Mouse (Mus musculus) macrophage (primary cell): ENCODE measurements around the gene Polr3h. TPM values are rescaled to one million over a fixed set of nuclear protein-coding genes. Genes with fewer than 3 reads are reported as not detected.
"Not testable (repeated sequence)": the region's sequence is repeated elsewhere in the genome, so short reads cannot be mapped to it uniquely, and the experiment has no call there.

Source experiments
- H3K27ac ChIP-seq: fragments of 350-480 bp; formaldehyde crosslinking; 2 replicates; pipeline ENCODE4 v1.9.0; 2021
- H3K36me3 ChIP-seq: fragments of 350-480 bp; formaldehyde crosslinking; 2 replicates; pipeline ENCODE4 v1.9.0; 2021; ENCODE audit errors: inconsistent target
- H3K4me3 ChIP-seq: fragments of 350-480 bp; formaldehyde crosslinking; 2 replicates; pipeline ENCODE4 v1.9.0; 2021; ENCODE audit errors: inconsistent target
- H3K79me2 ChIP-seq: fragments of 350-480 bp; formaldehyde crosslinking; 2 replicates; pipeline ENCODE4 v1.9.0; 2021; ENCODE audit errors: inconsistent target
- WGBS: methylation state at CpG from one replicate; pipeline ENCODE4 v1.1.7; 2026; ENCODE audit warnings: inconsistent platforms; ENCODE audit not compliant: missing documents; 5-methylcytosine and 5-hydroxymethylcytosine counted together
- polyA plus RNA-seq: library from polyadenylated mRNA; stranded (reverse); fragments of 250-400 nt; gene quantifications from 3 replicates; pipeline ENCODE4 v1.2.4, GENCODE M21; 2018; ENCODE audit warnings: inconsistent platforms

The Polr3h gene
- polyA plus RNA-seq, 1 experiment from 2014 or later = 4.7 TPM

DNA sequence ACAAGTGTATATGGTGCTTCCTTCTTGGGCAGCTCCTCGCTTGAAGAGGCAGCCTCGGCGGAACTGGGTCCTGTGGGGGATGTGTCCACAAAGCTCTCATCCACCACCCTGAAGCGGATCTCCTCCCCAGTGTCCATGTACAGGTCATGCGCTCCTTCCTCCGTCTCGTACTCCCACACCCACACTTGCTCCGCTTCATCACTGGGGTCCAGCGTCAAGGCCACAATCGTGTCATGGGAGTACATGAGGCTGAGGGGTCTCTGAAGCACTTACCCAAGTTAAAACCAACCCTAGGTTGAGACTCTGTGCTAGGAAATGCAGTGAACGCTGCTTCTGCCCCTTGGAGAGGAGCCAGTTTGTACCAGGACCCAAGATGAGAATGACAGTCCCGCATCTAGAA lies 8.8 kb downstream of the Polr3h start:
- H3K27ac ChIP-seq = no peak overlapping the region
- no peak overlapping the region for H3K4me3 ChIP-seq
- H3K36me3 ChIP-seq = peaks cover 44% of the 10 kb centered on the region
- no peaks in the 10 kb centered on the region for H3K79me2 ChIP-seq
- WGBS = 87% methylated on average over 12 of the region's 12 CpGs

DNA sequence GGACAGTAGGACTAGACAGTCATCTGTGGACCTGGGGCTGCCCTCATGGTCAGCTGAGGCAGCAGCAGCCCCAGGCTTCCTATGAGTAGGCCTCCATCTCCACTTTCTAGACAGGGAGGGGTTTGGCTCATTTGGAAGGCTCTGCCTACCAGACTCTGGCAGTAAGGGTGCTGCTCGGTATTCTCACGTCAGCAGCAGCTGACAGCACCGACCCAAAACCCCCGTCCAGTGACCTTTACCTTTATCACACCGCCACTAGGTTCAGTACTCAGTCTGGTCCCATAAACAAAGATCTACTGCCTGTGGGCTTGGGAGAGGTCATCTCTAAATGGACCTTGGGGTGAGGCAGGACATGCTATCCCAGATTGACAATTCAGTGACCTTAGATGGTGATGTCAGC lies 10.4 kb downstream of the Polr3h start:
- Histone ChIP-seq H3K27ac (no peak overlapping the region), H3K36me3 (peaks cover 60% of the 10 kb centered on the region), H3K4me3 (no peak overlapping the region), H3K79me2 (no peaks in the 10 kb centered on the region)
- 89% methylated on average over 5 of the region's 5 CpGs for WGBS

DNA sequence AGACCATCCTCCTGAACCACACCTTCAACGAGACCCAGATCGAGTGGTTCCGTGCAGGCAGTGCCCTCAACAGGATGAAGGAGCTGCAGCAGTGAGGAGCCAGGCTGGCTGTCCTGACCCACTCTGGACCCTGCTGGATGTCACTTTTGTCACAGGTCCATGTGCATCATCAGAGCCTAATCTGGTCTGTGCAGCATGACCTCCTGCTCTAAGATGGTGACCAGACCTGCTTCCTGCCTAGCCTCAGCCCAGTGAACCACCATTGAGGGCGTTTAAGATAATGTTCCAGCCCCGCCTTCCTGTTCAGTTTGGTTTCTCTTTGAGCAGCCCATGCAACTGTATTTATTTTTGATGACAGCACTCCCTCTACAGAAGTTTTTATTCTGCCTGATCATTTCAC lies 11.4 kb downstream of the Polr3h start:
- Histone ChIP-seq H3K79me2 (no peaks in the 10 kb centered on the region), H3K36me3 (peaks cover 70% of the 10 kb centered on the region), H3K27ac (no peak overlapping the region), H3K4me3 (no peak overlapping the region)
- 82% methylated on average over 5 of the region's 5 CpGs for WGBS

DNA sequence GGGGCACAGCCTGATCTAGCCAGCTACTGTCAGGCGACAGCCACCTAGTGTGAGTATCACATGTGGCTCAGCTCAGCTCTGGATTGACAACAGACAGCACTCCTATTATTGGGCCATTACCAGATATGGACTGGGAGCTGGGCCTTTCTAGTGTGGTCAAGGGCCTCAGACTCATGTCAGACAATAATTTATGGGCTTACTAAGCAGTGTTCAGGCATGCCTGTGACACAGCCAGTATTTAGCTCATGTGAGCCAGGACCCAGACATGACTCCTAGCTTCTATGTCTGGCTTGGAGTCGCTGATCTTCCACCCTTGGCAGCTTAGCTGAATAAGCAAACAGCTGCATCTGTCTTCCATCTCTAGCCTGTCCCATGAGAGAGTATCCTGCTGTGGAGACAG lies 13.5 kb downstream of the Polr3h start:
- no peaks in the 10 kb centered on the region for H3K79me2 ChIP-seq
- WGBS = 93% methylated on average over 2 of the region's 2 CpGs
- H3K36me3 ChIP-seq = peaks cover 86% of the 10 kb centered on the region
- no peak overlapping the region for H3K4me3 ChIP-seq
- H3K27ac ChIP-seq = no peak overlapping the region

DNA sequence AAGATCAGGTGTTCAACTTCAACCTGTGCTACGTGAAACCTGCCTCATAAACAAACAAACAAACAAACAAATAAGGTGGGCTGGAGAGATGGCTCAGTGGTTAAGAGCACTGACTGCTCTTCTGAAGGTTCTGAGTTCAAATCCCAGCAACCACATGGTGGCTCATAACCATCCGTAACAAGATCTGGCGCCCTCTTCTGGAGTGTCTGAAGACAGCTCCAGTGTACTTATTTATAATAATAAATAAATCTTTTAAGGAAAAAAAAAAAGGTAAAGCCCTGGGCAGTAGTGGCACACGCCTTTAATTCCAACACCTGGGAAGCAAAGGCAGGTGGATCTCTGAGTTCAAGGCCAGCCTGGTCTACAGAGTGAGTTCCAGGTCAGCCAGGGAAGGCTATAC lies 17.3 kb downstream of the Polr3h start:
- WGBS = 94% methylated on average over 4 of the region's 4 CpGs
- not testable (repeated sequence) for H3K4me3 ChIP-seq, H3K27ac ChIP-seq, H3K79me2 ChIP-seq
- peaks cover 92% of the 10 kb centered on the region for H3K36me3 ChIP-seq

DNA sequence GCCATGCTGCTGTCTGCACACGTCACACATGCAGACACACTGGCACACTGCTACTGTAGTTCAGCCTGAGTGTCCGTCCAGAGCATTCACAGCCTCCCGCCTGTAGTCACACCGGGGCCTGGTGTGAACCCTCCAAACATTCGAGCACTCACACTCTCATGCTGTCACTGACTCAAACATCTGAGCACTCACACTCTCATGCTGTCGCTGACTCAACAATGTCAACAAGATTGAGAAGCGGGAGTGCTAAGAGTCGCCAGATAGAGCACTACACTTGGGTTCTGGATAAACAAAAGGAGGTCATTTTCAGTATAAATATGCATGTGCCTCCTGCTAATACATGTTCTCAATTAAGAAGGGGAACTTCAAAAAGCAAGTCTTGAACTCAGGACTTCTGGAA lies 18.1 kb downstream of the Polr3h start:
- Histone ChIP-seq H3K36me3 (peaks cover 92% of the 10 kb centered on the region), H3K4me3 (no peak overlapping the region), H3K79me2 (no peaks in the 10 kb centered on the region), H3K27ac (no peak overlapping the region)
- WGBS = 89% methylated on average over 8 of the region's 8 CpGs

DNA sequence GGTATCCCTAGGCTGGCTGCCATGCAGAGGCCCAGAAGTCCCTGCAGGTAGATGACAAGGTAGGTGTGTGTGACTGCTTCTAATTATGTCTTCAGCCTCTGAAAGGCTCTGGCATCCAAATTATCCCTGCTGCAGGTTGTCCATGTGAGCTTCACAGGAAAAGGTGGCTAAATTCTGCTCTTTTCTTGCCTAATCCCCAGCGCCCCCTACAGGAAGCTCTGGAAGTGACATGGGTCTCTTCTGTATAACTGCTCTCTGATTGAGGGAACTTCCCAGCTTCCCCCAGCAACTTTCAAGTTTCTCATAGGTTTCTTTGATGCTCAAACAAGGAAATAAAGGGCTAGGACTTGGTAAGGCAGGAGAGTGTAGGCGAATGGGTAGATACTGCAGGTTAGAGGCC lies 21.1 kb downstream of the Polr3h start:
- 46% methylated on average over 2 of the region's 2 CpGs for WGBS
- no peaks in the 10 kb centered on the region for H3K79me2 ChIP-seq
- H3K27ac ChIP-seq = no peak overlapping the region
- H3K36me3 ChIP-seq = peaks cover 88% of the 10 kb centered on the region
- H3K4me3 ChIP-seq = no peak overlapping the region

DNA sequence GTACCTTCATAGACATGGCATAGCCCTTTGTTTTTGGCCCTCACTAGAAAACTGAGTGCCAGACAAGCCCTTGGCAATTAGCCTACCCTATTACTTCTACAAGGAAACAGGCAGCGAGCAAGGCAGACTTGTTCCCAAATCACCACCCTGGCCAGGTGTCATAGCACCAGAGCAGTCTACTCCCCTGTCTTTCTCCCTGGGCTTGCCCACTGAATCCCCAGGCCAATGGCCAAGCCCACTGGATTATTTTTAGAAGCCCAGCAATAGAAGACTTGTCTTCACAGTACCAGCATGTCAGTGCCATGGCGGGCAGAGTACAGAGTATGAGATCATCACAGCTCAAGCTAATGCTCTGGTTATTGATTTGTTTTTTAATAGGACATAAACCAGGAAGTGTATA lies 27.3 kb downstream of the Polr3h start:
- H3K36me3 ChIP-seq = peaks cover 69% of the 10 kb centered on the region
- H3K79me2 ChIP-seq = no peaks in the 10 kb centered on the region
- no peak overlapping the region for H3K27ac ChIP-seq
- H3K4me3 ChIP-seq = no peak overlapping the region
- WGBS = 86% methylated on average over 2 of the region's 2 CpGs

DNA sequence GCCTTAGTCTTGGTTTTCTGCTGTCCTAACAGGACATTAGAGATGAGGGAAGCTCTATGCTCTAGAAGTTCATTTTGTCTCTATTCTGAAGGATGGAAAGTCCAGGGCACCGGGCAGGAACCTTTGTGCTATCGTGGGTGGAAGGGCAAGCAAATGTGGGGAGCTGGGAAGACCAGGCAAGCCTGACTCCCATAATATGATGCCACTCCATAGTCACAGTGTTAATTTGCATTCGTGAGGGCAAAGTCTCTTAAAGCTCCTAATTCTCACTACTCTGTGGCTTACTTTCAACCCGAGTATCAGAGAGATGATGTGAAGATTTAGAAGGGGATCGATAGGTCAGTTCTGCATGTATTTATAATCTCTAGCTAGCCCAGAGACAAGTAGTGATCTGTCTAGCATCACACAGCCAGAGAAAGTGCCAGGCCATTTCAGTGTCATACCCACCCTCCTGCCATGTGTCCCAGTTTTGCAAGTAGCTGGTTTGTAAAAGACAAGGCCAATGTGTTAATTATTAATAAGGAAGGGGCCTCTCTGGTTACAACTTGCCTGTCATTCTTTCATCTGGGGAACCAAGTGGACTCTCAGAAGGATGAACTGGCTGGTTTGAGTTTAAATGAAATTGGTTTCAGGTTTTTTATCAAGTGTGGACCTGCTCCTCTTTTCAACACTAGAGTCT lies 28.3 kb downstream of the Polr3h start:
- no peak overlapping the region for H3K4me3 ChIP-seq
- H3K36me3 ChIP-seq = peaks cover 59% of the 10 kb centered on the region
- no peaks in the 10 kb centered on the region for H3K79me2 ChIP-seq
- H3K27ac ChIP-seq = no peak overlapping the region
- 91% methylated on average over 5 of the region's 5 CpGs for WGBS

DNA sequence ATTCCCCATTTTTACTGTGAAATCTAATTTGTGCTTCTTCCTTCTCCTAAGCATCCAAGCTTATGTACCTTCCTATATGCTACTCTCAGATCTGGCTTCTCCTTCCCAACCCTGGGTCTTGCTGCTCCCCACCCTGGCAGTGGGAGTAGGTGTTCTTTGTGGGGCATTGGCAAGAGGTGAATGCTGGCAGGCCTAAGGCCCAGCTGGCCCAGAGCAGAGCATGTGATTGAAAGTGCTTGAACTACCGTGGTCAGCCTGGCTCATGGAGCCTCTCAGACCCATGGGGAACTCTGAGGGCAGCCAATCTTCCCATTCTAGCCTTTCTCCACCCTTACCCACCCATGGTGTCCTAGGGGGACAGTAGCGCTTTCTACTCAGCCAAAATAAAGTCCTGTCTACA lies 29.6 kb downstream of the Polr3h start:
- WGBS = 93% methylated on average over 2 of the region's 2 CpGs

DNA sequence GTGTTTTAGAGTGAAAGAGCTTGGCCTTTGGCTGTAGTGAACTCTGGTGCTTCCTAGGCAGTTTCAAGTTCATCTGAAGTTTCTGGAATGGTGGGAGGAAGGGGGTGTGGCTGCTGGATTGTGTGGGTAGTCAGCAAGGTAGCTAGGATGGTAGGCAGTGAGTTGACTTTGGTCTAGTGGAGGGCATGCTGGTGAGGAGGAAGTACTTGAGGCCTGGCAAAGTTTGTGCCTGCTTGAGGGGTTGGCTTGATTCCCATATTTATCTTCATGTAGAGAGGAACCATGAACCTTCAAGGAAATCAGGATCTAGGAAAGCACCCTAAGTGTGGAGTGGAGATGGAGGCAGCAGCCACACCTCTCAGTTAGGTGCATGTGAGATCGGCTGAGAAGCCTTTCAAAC lies 32.0 kb downstream of the Polr3h start:
- WGBS = 100% methylated on average over 1 of the region's 1 CpGs
- H3K79me2 ChIP-seq = peaks cover 6% of the 10 kb centered on the region; the same call in 1 of the 2 replicates
- no peak overlapping the region for H3K4me3 ChIP-seq
- no peak overlapping the region for H3K27ac ChIP-seq
- H3K36me3 ChIP-seq = peaks cover 36% of the 10 kb centered on the region

More for the DNA sequence above, 29.6 kb downstream of the Polr3h start:
- H3K4me3 ChIP-seq = no peak overlapping the region
- no peaks in the 10 kb centered on the region for H3K79me2 ChIP-seq
- no peak overlapping the region for H3K27ac ChIP-seq
- H3K36me3 ChIP-seq = peaks cover 54% of the 10 kb centered on the region

DNA sequence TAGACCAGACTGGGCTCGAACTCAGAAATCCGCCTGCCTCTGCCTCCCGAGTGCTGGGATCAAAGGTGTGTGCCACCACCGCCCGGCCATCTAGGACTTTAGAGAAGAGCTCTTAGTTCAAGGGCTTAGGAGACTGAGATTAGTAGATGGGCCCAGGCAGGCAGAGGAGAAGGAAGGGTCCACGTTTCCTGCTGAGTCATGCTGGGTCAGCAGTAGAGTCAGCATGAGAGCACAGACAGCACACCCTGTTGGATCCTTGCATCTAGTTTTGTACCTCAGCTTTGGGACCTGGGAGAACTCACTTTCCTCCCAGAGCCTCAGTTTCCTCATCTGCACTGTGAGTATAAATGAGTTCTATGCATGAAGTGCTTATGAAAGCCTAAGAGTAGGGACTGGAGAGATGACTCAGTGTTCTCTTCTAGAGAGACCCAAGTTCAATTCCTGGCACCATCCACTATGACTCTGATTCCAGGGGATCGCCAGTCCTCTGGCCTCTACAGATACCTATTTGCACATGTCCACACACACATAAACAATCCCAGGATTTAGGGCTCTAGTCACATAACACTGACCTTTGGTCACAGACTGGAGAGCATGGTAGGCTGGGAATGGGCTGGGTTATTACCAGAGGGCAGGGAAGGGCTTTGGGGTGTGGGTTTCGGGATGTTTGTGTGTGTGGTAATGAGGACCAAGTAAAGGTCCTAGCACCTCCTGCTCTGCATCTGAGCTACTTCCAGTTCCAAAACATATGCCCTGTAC lies 34.0 kb downstream of the Polr3h start:
- H3K79me2 ChIP-seq = peaks cover 27% of the 10 kb centered on the region
- WGBS = 71% methylated on average over 5 of the region's 8 CpGs
- 0 out of 2 replicates have a peak, but pooled peaks cover 32% of the 10 kb centered on the region for H3K36me3 ChIP-seq
- H3K4me3 ChIP-seq = no peak overlapping the region
- no peak overlapping the region for H3K27ac ChIP-seq

DNA sequence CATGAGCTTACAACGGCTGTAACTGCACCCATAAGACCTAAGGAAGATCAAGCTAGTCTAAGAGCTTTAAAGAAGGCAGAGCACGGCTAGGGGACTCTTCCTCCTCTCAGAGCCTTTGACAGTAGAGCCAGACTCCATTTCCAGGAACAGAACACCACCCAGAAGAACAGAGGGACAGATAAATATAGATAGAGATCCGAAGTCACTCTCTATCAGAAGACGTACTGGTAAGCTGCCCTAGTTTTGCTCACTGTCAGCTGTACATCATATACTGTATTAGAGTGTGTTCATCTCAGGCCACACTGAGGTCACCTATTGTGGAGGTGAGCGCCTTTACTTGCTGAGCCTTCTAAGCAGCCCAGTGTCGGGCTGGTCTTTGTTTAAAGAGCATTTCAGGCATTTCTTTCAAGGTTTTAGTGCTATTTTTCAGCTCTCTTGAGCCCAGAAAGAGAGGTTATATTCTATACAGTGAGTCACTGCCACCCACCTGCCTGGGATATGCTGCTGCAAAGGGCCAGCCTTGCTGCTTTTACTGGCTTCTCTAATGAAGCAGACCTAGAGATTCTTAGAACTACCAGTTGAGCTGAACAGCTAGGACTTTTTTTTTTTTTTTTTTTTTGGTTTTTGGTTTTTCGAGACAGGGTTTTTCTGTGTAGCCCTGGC lies 34.8 kb downstream of the Polr3h start:
- peaks cover 34% of the 10 kb centered on the region for H3K79me2 ChIP-seq
- WGBS = 85% methylated on average over 7 of the region's 7 CpGs
- 0 out of 2 replicates have a peak, but pooled peaks cover 30% of the 10 kb centered on the region for H3K36me3 ChIP-seq
- no peak overlapping the region for H3K4me3 ChIP-seq
- H3K27ac ChIP-seq = no peak overlapping the region

DNA sequence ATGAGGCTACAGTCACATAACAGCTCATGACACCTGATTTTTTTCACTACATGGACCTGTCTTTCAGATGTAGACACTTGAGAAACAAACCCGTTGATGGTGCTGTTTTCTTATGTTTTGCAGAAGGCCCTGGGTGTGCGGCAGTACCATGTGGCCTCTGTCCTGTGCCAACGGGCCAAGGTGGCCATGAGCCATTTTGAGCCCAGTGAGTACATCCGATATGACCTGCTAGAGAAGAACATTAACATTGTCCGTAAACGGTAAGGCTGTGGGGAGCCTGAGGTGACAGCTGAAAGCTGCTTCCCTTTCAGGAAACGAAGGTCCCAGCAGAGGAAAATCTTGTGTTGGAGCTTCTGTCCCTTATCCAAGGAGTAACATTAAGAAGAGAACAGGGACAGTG lies 36.9 kb downstream of the Polr3h start:
- H3K36me3 ChIP-seq = 0 out of 2 replicates have a peak, but pooled peaks cover 16% of the 10 kb centered on the region
- H3K79me2 ChIP-seq = peaks cover 55% of the 10 kb centered on the region
- H3K4me3 ChIP-seq = no peak overlapping the region
- no peak overlapping the region for H3K27ac ChIP-seq
- WGBS = 94% methylated on average over 7 of the region's 7 CpGs
